Mouse (Mus musculus): ENCODE data around the gene Armc9. TPM values are rescaled to one million over a fixed set of nuclear protein-coding genes. Genes with fewer than 3 reads are reported as not detected.

The Armc9 gene
- polyA plus RNA-seq, 1 experiment from 2014 or later = 31.9 TPM

GRCm38 (mm10) chr1:86225195-86225594 is 70.6 kb downstream of the Armc9 start:
- no peaks in the 10 kb centered on the region for H3K27me3 ChIP-seq (ENCODE audit: control insufficient read depth, insufficient read depth, low read length)
- H3K9me3 ChIP-seq (ENCODE audit: control insufficient read depth, low read length) = no peaks in the 10 kb centered on the region
- no peak overlapping the region for H3K4me3 ChIP-seq (ENCODE audit: low read depth, low read length)
- ATAC-seq (ENCODE audit: insufficient read depth, low FRiP score, low TSS enrichment) = no peak
- H3K4me1 ChIP-seq (ENCODE audit: control insufficient read depth, insufficient read depth, low read length) = no peaks in the 10 kb centered on the region
- H3K4me2 ChIP-seq (ENCODE audit: low read depth) = no peak overlapping the region
- 77% methylated on average over 6 of the region's 6 CpGs for WGBS
- no peaks in the 10 kb centered on the region for H3K36me3 ChIP-seq (ENCODE audit: control insufficient read depth, insufficient read depth, low read length)
- no peak overlapping the region for H3K27ac ChIP-seq (ENCODE audit: low read depth, low read length)
- DNase-seq (ENCODE audit: low spot score) = no peak
- H3K9ac ChIP-seq (ENCODE audit: low read length) = no peak overlapping the region

DNA sequence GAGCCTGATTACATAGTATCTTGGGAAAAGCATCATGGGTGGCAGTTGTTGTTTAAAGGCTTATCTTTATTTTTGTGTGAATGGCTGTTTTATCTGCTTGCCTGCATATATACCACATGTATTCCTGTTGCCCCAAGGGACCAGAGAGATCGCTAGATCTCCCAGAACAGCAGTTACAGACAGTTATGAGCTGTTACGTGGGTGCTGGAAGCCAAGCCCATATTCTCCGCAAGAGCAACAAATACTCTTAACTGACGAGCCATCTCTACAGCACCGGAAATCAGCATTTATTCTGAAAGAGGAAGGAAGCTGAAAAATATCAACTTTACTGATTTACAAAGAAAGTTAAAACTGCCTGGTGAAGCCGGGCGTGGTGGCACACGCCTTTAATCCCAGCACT is 74.1 kb downstream of the Armc9 start:
- no peak overlapping the region for H3K4me3 ChIP-seq (ENCODE audit: low read depth, low read length)
- WGBS = 93% methylated on average over 8 of the region's 8 CpGs
- no peak for DNase-seq (ENCODE audit: low spot score)
- ATAC-seq (ENCODE audit: insufficient read depth, low FRiP score, low TSS enrichment) = no peak
- no peaks in the 10 kb centered on the region for H3K36me3 ChIP-seq (ENCODE audit: control insufficient read depth, insufficient read depth, low read length)
- no peaks in the 10 kb centered on the region for H3K4me1 ChIP-seq (ENCODE audit: control insufficient read depth, insufficient read depth, low read length)
- H3K27me3 ChIP-seq (ENCODE audit: control insufficient read depth, insufficient read depth, low read length) = no peaks in the 10 kb centered on the region
- H3K9me3 ChIP-seq (ENCODE audit: control insufficient read depth, low read length) = no peaks in the 10 kb centered on the region
- H3K4me2 ChIP-seq (ENCODE audit: low read depth) = no peak overlapping the region
- H3K27ac ChIP-seq (ENCODE audit: low read depth, low read length) = no peak overlapping the region
- no peak overlapping the region for H3K9ac ChIP-seq (ENCODE audit: low read length)

DNA sequence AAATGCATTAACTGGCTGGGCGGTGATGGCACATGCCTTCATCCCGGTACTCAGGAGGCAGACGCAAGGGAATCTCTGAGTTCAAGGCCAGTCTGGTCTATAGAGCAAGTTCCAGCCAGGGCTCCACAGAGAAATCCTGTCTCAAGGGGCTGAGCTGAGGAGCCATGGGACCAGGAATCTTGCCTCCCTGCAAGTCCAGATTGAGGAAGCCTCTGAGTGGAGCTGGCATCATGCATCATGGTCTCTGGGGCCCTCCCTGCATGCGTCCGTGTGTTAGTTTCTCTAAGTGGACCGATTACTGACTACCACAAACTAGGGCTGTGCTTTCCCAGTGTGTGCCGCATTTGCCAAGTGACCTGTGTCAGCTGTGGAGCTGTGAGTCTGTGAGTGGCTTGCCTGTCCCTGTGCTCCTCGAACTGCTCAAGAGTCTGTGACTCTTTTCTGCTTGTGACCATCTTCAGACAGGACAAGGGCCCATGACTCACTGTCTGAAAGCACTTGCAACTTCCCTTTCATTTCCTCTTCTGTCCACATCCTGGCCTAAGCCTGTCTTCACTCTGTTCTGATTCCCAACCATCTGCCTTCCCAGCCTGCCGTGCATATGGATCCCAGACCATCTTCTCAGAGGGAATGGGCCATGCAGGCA is 74.7 kb downstream of the Armc9 start:
- no peak overlapping the region for H3K27ac ChIP-seq (ENCODE audit: low read depth, low read length)
- WGBS = 90% methylated on average over 9 of the region's 9 CpGs
- no peaks in the 10 kb centered on the region for H3K27me3 ChIP-seq (ENCODE audit: control insufficient read depth, insufficient read depth, low read length)
- H3K9me3 ChIP-seq (ENCODE audit: control insufficient read depth, low read length) = no peaks in the 10 kb centered on the region
- no peaks in the 10 kb centered on the region for H3K36me3 ChIP-seq (ENCODE audit: control insufficient read depth, insufficient read depth, low read length)
- no peak overlapping the region for H3K4me3 ChIP-seq (ENCODE audit: low read depth, low read length)
- H3K9ac ChIP-seq (ENCODE audit: low read length) = no peak overlapping the region
- no peak overlapping the region for H3K4me2 ChIP-seq (ENCODE audit: low read depth)
- ATAC-seq (ENCODE audit: insufficient read depth, low FRiP score, low TSS enrichment) (no peak), DNase-seq (ENCODE audit: low spot score) (no peak)
- H3K4me1 ChIP-seq (ENCODE audit: control insufficient read depth, insufficient read depth, low read length) = no peaks in the 10 kb centered on the region

GRCm38 (mm10) chr1:86232631-86233030 is 78.1 kb downstream of the Armc9 start:
- 90% methylated on average over 5 of the region's 5 CpGs for WGBS
- no peaks in the 10 kb centered on the region for H3K4me1 ChIP-seq (ENCODE audit: control insufficient read depth, insufficient read depth, low read length)

GRCm38 (mm10) chr1:86233808-86234207 is 79.2 kb downstream of the Armc9 start:
- no peaks in the 10 kb centered on the region for H3K9me3 ChIP-seq (ENCODE audit: control insufficient read depth, low read length)
- no peaks in the 10 kb centered on the region for H3K36me3 ChIP-seq (ENCODE audit: control insufficient read depth, insufficient read depth, low read length)
- no peak for DNase-seq (ENCODE audit: low spot score)
- H3K27ac ChIP-seq (ENCODE audit: low read depth, low read length) = no peak overlapping the region
- whole genome bisulfite sequencing = 75% methylated on average over 4 of the region's 4 CpGs
- no peak for ATAC-seq (ENCODE audit: insufficient read depth, low FRiP score, low TSS enrichment)
- H3K9ac ChIP-seq (ENCODE audit: low read length) = no peak overlapping the region
- no peak overlapping the region for H3K4me3 ChIP-seq (ENCODE audit: low read depth, low read length)
- H3K27me3 ChIP-seq (ENCODE audit: control insufficient read depth, insufficient read depth, low read length) = no peaks in the 10 kb centered on the region
- H3K4me2 ChIP-seq (ENCODE audit: low read depth) = no peak overlapping the region
- H3K4me1 ChIP-seq (ENCODE audit: control insufficient read depth, insufficient read depth, low read length) = no peaks in the 10 kb centered on the region

More at GRCm38 (mm10) chr1:86232631-86233030, 78.1 kb downstream of the Armc9 start:
- H3K9me3 ChIP-seq (ENCODE audit: control insufficient read depth, low read length) = no peaks in the 10 kb centered on the region
- H3K27ac ChIP-seq (ENCODE audit: low read depth, low read length) = no peak overlapping the region
- H3K36me3 ChIP-seq (ENCODE audit: control insufficient read depth, insufficient read depth, low read length) = no peaks in the 10 kb centered on the region
- no peak for DNase-seq (ENCODE audit: low spot score)
- H3K4me3 ChIP-seq (ENCODE audit: low read depth, low read length) = no peak overlapping the region
- H3K27me3 ChIP-seq (ENCODE audit: control insufficient read depth, insufficient read depth, low read length) = no peaks in the 10 kb centered on the region
- H3K4me2 ChIP-seq (ENCODE audit: low read depth) = no peak overlapping the region
- ATAC-seq (ENCODE audit: insufficient read depth, low FRiP score, low TSS enrichment) = no peak
- H3K9ac ChIP-seq (ENCODE audit: low read length) = no peak overlapping the region

DNA sequence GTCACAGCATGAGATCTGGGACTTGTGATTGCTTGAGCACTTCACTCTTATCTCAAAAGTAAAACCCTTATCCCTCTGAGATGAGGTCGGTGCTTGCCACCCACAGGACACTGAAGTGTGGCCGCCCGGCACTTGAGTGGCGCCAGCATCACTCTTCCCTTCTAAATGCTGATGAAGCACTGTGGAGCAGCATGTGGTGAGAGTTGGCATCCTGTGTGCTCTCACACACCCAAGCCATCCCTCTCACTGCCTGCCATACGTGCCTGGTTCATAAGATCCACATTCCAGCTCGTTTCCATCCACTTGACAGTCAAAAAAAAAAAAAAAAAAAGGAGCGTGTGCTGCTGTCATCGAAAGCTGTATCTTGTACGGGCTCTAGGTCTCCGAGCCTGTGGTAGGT is 80.5 kb downstream of the Armc9 start:
- Histone ChIP-seq H3K4me3 (ENCODE audit: low read depth, low read length) (no peak overlapping the region), H3K4me1 (ENCODE audit: control insufficient read depth, insufficient read depth, low read length) (no peaks in the 10 kb centered on the region), H3K27me3 (ENCODE audit: control insufficient read depth, insufficient read depth, low read length) (no peaks in the 10 kb centered on the region), H3K9ac (ENCODE audit: low read length) (no peak overlapping the region), H3K9me3 (ENCODE audit: control insufficient read depth, low read length) (no peaks in the 10 kb centered on the region), H3K4me2 (ENCODE audit: low read depth) (no peak overlapping the region), H3K36me3 (ENCODE audit: control insufficient read depth, insufficient read depth, low read length) (no peaks in the 10 kb centered on the region), H3K27ac (ENCODE audit: low read depth, low read length) (no peak overlapping the region)
- no peak for ATAC-seq (ENCODE audit: insufficient read depth, low FRiP score, low TSS enrichment)
- DNase-seq (ENCODE audit: low spot score) = no peak
- WGBS = 94% methylated on average over 10 of the region's 10 CpGs

DNA sequence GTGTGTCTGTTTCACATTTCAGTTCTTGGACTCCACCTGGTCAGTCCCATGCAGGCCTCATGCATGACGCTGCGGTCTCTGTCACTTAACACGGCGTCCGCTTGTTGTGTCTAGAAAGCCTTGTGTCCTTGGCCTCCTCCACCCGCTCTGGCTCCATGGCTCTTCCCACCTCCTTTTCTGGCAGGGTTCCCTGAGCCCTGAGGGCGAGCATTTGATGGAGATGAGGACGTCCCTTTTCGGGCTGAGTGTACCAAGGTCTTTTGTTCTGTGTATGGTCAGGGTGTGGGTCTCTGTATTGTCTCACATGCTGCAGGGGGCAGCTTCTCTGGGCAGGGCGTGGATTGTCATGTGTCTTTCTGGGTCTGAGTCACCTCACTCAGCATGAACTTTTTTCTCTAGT is 81.9 kb downstream of the Armc9 start:
- Histone ChIP-seq H3K27ac (ENCODE audit: low read depth, low read length) (no peak overlapping the region), H3K4me2 (ENCODE audit: low read depth) (no peak overlapping the region), H3K4me3 (ENCODE audit: low read depth, low read length) (no peak overlapping the region), H3K9ac (ENCODE audit: low read length) (no peak overlapping the region), H3K27me3 (ENCODE audit: control insufficient read depth, insufficient read depth, low read length) (no peaks in the 10 kb centered on the region), H3K36me3 (ENCODE audit: control insufficient read depth, insufficient read depth, low read length) (no peaks in the 10 kb centered on the region), H3K9me3 (ENCODE audit: control insufficient read depth, low read length) (no peaks in the 10 kb centered on the region), H3K4me1 (ENCODE audit: control insufficient read depth, insufficient read depth, low read length) (no peaks in the 10 kb centered on the region)
- ATAC-seq (ENCODE audit: insufficient read depth, low FRiP score, low TSS enrichment) = no peak
- no peak for DNase-seq (ENCODE audit: low spot score)
- WGBS = 83% methylated on average over 10 of the region's 10 CpGs

DNA sequence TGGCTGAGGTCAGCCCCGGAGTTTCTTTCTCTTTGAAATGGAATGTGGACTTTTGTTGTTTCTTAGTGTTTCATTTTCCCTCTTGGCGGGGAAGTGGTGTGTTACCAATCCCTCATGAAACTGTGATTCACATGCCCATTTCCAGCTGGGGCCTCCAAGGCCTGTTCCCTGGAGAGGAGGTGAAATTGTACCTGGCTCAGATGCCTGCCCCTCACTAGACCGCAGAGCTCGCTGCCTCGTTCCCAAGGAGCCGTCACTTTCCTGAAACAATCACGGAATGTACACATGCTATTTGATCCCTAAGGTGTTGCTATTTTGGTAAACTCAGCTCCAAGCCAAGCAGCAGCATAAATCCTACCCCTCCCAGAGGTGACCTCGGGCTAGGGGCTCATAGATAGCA is 84.4 kb downstream of the Armc9 start:
- Histone ChIP-seq H3K27ac (ENCODE audit: low read depth, low read length) (no peak overlapping the region), H3K4me1 (ENCODE audit: control insufficient read depth, insufficient read depth, low read length) (no peaks in the 10 kb centered on the region), H3K4me2 (ENCODE audit: low read depth) (no peak overlapping the region), H3K9ac (ENCODE audit: low read length) (no peak overlapping the region; the same call in 1 of the 2 replicates), H3K36me3 (ENCODE audit: control insufficient read depth, insufficient read depth, low read length) (no peaks in the 10 kb centered on the region), H3K9me3 (ENCODE audit: control insufficient read depth, low read length) (no peaks in the 10 kb centered on the region), H3K4me3 (ENCODE audit: low read depth, low read length) (no peak overlapping the region), H3K27me3 (ENCODE audit: control insufficient read depth, insufficient read depth, low read length) (no peaks in the 10 kb centered on the region)
- no peak for DNase-seq (ENCODE audit: low spot score)
- ATAC-seq (ENCODE audit: insufficient read depth, low FRiP score, low TSS enrichment) = no peak
- 86% methylated on average over 8 of the region's 8 CpGs for WGBS

DNA sequence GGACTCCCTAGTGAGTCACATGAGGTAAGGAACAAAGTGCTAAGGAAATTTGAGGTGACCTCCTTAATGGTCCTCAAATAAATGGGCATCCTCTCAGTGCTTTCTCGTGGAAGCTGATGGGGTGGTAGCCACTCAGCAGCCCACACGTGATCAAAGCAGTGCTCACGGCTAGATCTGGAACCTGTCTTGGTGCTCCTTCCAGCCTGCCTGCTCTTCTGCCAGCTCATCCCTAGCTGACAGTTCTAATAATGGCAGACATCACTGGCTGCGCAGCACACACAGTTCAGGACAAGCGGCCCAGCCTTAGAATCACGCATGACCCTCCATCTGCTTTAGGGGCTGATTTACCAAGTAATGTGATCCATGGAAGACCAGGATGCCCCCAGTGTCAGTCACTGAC is 85.3 kb downstream of the Armc9 start:
- Histone ChIP-seq H3K4me3 (ENCODE audit: low read depth, low read length) (no peak overlapping the region), H3K27ac (ENCODE audit: low read depth, low read length) (no peak overlapping the region), H3K27me3 (ENCODE audit: control insufficient read depth, insufficient read depth, low read length) (no peaks in the 10 kb centered on the region), H3K9ac (ENCODE audit: low read length) (no peak overlapping the region), H3K4me1 (ENCODE audit: control insufficient read depth, insufficient read depth, low read length) (no peaks in the 10 kb centered on the region), H3K4me2 (ENCODE audit: low read depth) (no peak overlapping the region), H3K36me3 (ENCODE audit: control insufficient read depth, insufficient read depth, low read length) (no peaks in the 10 kb centered on the region), H3K9me3 (ENCODE audit: control insufficient read depth, low read length) (no peaks in the 10 kb centered on the region)
- WGBS = 85% methylated on average over 6 of the region's 6 CpGs
- no peak for ATAC-seq (ENCODE audit: insufficient read depth, low FRiP score, low TSS enrichment)
- no peak for DNase-seq (ENCODE audit: low spot score)

All from neural tube, embryonic 11.5 days (tissue).